Mouse (Mus musculus) heart, adult 11 months (tissue): ENCODE data around the gene Decr2.
"Not testable (repeated sequence)": the region's sequence is repeated elsewhere in the genome, so short reads cannot be mapped to it uniquely, and the experiment has no call there.

Experiments
- DNase-seq: peaks from one replicate; pipeline ENCODE4 v3.0.0; 2022

The Decr2 gene

DNA sequence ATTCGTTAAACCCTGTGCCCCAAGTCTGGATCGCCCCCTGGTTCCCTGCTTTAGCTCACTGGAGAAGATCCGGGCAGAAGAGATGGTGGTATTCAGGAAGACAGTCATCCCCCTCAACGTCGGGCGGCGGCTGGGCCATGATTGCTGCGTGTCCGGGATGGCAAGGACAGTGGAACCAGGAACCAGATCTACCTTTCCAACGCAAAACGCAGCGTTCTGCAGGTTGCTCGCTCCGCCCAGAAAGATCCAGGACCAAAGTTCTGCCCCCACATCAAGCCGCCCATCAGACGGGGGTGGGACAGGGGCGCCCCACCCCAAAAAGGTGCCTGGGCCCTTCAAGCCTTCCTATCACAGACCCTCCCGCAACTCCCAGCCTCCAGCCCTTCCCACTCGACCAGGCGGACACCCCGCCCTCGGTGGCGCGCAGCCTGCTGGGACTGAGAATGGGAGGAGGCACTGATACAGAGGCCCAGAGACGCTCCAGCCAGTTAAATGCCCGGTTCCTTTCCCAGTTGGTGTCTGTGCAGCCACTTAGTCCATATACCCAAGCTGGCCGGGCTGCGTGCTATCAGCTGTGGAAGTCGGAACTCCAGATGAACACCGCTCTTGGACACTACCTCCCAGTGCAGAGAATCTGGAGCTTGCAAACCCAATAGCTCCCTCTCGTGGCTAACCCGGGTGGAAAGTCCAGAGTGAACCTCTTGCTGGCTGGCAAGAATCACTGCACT lies at the start of gene Decr2:
Decr2 (minus strand) TSS at position 433 of the 728 bp plus-strand sequence.
- peak; percentile 99 for DNase-seq

DNA sequence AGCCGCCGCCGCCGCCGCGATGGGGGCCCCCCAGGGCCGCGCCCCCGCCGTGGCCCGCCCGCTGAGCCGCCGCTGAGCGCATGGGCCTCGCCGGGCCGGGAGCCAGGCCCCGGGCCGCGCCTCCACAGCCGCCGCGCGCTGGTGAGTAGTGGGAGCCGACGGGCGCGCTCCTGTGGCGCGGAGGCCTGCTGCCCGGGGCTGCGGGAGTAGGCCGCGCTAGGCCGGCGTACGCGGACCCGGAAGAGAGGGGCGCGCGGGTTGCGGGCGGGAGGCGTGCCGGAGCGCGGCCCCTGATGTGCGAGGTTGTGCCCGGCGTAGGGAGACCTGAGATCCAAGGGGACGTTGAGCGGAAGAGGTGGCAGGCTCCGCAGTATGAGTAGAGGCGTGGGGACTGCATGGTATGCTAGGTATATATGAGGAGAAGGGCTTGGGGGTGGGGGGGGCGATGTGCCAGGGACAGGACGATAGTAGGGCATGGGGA lies 48.8 kb upstream of the Decr2 start:
- no peak for DNase-seq

DNA sequence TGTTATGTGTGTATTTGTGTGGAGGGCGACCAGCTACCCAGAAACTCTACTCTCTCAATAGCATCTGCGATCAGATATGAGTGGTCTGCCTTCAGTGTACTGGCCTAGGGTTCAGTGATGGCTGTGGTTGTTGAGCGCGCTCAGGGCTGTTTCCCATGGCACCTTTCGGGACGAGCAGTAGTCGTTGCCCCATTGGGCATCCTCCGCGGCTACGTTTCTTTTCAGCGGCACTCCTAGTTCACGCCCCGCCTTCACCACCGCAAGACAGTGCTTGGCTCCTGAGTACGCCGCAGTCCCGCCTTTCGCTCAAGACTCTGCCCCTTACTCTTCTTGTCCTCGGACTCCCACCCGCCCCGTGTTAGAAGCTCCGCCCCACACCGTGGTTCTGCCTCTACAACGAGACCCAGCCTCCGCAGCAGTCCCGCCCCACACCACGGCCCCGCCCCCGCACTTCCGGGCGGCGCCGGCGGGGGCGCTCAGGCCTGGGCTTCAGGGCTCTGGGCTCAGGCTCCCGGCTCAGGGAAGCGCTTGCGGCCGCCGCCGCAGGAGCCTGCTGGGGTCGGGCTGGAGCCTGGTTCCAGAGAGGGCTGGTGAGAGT lies 48.2 kb upstream of the Decr2 start, which contains the start of gene Axin1:
Axin1 (plus strand) TSS at position 450 of the 598 bp plus-strand sequence.
- DNase-seq: peak; percentile 100

DNA sequence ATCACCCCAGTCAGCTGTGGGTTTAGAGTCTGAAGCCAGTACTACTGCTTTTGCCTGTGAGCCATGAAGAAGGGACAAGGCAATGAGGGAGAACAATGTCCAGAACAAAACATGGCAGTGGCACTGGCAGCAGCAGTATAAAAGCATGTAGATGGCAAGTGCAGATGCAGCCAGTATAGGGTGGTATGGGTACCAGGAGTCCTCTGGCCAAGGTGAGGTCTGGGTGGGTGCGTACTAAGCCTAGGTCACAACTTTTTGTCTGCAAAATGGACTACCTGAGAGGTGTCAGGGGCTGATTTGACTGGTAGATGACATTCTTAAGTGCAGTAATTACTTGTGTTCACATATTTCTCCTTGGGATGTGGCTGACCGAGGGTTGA lies 47.6 kb upstream of the Decr2 start:
- peak; percentile 91 for DNase-seq

DNA sequence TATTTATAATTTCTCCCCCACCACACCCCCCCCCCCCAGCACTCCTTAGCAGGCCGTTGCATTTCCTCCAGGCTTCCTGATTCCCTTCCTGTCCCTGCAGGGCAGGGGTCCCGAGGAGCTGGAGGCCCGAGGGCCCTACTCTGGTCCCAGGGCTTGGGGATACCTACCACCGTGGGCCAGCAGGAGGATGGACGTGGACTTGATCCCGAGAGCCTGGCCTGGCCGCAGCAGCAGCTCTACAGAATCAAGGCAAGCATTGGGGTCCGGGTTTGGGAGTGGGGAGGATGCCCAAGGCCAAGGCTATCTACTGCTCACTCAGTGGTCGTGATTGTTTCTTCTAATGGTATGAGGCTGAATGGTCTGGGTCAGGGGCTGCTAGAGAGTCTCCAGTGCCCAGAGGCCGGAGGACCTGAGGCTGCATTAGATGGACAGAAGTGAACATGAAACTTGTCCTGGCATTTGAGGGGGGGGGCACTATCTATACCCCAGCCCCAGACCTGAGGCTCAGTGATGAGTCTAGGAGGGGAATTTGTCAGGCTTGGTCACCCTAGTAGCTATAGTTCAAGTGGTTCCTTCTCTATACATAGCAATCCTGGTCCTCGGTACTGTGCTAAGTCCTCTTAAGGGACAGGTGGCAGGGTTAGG lies 47.1 kb upstream of the Decr2 start:
- peak; percentile 92 for DNase-seq

DNA sequence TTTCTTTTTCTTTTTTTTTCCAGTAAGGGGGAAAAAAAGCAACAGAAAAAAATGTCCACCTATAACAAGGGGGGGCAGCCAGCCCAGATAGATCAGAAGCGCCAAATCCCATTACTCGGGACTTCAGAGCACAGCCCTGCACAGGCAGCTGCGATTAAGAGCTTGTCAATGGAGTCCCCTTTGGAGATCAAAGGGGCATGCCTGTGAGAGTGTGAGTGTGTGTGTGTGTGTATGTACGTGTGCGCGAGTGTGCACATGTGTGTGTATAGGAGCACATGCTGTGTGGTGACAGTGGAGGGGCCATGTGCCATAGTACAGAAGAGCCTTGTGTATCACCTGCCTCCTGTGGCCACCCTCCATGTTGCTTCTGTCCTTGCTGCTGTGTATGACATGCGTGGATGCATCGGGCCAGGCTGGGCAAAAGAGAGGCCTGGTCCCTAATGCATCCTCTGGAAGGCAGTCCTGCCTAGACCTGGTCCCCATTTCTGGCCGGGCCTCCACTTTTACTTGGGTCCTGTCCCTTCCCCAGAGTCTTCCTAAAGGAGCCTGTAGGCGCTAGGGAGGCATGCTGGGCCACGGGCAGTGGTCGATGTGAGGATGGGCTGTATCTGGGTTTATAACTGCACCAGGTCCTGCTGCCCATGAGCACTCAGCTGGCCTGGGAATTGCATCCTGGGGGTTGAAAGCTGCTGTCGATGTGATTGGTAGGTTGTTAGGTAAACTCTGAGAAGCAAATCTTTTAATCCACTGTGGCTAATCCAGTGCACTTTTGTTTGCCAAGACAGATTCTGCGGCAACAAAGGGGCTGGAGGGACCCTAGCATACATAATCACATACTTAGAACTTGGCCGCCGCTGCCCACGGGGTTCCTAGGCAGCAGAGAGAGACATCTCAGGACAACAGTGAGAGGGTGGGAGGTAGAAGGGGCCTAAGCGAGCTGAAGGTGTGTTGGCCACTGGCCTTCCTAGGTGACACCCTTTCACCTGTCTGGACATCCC lies 42.0 kb upstream of the Decr2 start:
- DNase-seq: peak; percentile 86

DNA sequence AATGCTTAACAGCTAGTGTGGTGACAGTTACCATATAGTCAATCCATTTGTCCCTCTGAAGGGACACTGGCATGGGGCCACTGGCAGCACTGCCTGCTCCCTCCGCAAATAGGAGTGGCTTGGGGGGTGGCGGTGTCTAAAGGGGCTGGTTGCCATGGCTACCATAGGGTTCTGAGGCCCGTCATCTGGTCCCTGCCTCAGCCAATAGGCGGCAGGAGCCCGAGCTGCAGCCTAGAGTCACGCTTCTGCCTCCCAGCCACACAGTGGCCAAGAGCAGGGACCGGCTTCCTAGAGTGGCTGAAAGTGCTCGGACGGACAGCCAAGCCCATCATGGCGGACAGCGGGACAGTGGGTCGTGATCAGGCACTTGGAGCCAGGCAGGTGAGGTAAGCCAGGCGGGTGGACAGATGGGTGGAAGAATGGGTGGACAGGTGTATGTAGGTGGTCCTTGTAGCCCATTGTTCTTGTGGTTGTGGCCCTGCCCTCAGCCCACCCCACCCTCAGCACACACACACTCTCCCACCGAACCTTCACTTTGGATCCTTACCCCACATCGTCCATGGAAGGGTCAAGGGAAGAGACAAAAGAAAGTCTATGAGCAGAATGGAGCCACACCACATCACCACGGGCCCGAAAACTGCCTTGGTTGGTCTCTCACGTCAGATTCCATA lies 41.1 kb upstream of the Decr2 start:
- peak; percentile 88 for DNase-seq

DNA sequence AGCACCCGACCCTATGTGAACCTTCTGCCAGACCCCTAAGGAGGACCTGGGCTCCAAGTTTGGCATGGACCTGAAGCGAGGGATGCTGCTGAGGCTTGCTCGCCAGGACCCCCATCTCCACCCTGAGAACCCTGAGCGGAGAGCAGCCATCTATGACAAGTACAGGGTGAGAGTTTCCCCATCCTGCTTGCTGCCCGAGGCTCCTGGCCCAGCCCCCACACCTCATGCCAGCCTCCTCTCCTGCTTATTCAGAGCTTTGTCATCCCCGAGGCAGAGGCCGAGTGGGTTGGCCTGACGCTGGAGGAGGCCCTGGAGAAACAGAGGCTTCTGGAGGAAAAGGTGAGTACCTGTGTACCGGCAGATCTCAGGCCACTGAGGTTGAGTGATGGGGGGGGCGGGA lies 35.1 kb upstream of the Decr2 start:
- peak; percentile 86 for DNase-seq

DNA sequence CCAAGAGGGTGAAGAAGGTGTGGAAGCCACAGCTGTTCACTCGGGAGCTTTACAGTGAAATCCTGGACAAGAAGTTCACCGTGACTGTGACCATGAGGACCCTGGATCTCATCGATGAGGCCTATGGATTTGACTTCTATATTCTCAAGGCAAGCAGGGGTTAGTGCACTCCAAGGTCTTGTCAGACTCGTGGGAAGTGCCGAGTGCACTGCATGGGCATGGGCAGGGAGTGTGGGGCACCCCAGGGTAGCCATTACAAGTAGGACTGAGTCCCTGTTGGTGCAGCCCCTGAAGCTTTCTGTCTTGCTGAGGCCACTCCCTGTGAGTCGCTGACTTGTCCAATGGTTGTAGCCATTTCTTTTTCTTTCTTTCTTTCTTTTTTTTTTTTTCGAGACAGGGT lies 34.4 kb upstream of the Decr2 start:
- peak; percentile 87 for DNase-seq

DNA sequence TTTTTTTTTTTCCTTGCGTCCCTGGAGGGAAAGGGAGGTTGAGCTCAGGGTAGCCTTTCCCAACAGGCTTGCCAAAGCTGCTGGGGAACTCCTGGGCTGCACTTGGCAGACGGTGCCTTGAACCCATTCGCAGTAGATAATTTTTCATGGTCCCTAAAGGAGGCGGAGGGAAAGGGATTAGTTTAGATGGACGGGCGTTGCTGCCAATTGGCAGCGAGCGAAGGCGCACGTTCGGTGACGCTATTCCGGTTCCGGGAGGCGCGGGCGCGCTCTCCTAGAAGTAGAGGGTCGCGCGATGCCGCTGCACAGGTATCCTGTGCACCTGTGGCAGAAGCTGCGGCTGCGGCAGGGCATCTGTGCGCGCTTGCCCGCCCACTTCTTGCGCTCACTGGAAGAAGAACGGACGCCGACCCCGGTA lies 33.1 kb upstream of the Decr2 start, which contains the start of gene Mrpl28:
Mrpl28 (plus strand) TSS at position 234 of the 418 bp plus-strand sequence.
- DNase-seq: peak; percentile 99

DNA sequence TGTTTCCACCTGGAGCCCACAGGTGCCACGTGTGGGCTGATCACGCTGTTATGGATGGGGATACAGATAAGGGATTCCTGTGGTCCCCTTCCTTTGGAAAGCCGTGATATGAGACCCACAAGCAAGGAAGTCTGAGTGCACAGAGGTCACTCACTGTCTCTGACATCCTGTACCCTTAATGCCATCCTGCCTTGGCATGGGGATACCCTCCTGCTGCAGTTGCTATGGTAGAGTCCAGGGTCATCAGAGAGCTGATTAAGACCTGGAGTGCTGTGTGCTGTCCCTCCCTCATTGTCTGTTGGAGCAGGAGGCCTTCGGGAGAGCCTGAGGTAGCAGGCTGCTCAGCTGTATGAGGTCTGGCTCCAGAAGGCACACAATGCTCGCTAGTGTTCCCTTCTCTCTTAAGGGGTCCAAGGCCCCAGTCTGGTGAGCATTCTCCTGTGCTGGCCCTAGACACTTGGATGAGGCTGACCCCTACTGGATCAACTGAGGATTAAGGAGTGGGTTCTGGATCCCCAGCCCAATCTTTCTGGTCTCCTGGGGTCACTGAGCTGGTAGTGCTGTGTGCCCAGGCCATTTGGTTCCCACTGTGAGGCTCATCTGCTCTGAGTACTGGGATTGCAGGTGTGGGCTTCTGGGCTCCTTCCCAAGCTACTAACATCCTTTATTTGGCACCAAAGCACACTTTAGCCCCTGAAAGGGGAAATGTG lies 32.4 kb upstream of the Decr2 start:
- peak; percentile 91 for DNase-seq

DNA sequence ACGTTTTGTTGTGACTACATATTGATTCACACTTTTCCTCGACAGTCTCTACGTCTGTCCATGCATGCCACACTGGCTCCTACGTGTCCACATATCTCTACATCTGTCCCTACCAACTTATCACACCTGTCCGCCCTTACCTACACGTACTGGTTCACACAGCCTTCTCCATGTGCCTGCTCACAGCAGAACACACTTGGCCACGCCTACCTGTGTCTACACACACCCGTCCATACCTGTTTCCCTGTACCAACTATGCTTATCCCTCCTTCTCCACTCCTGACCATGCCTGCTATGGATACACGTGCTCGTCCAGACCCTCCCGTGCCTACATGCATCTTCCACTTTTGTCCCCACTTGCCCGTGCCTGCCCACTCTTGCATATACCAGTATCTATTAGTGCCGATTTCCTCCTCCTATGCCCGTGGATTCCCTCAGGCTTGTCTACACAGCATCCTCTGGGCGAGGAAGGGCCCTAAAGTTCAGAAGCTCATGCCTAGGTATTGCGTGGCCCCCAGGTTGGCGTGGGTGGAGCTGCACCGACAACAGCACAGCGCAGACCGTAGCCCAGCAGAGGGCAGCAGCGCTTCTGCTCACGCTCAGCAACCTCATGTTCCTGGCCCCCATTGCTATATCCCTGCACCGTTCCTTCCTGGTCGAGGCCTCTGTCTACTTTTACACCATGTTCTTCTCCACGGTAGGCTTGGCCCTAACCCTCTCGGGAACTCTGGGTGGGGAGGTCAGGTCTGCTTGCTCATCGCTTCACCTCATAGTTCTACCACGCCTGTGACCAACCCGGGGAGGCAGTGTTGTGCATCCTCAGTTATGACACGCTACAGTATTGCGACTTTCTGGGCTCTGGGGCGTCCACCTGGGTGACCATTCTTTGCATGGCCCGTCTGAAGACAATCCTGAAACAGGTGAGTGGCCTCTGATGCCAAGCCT lies 29.9 kb upstream of the Decr2 start:
- peak; percentile 91 for DNase-seq

DNA sequence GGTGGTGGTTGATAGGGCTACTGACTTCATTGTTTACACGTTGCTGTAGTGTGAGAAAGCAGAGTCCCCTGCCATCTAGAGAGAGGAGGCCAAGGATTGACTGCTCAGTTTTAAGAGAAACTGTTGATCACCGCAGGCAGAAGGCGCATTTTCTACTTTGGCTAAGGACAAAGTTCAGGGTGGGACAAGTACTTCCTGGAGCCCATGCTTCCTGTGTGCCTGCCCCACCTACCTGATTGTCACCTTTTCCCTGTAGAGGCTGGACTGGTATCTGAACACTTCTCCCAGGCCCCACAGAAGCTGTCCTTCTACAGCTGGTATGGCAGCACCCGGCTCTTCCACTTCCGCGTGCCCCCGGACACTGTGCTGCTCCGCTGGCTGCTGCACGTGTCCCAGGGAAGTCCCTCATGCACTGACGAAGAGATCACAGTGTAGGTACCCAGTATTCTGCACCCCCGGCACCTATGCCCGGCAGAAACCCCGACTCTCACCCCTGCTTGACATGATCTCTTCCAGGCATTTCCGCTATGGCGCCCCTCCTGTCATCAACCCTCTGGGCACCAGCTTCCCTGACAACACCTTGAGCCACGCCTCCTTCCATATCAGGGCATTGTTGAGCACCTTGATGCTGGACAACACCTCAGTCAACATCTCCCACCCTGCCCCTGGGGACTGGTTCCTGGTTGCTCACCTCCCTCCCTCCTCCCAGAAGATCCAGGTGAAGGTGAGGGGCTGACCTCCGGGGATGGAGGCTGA lies 26.5 kb upstream of the Decr2 start:
- no peak for DNase-seq

DNA sequence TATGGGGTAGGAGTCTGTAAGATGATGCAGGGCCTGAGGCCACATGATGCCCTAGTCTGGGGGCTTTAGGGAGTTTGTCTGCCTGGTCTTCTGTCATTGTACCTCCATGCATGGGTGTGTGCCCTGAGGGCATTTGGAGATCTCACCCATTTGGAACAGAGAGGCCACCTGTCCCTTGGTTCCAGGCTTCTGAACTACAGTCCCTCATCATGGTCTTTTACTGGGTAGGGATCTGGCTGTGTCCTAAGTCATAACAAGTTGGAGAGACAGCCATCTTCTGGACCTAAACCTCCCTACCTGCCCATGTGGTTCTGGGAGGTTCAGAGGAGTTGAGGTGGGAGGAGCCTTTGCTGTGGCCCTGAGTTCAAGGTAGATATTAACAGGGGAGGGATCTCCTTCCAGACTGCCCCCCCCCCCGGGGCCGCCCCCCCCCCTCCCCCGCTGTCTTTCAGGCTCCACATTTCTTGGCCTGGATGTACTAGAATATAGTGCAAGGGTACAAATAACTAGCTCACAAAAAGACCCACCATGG lies 25.9 kb upstream of the Decr2 start:
- DNase-seq: no peak

DNA sequence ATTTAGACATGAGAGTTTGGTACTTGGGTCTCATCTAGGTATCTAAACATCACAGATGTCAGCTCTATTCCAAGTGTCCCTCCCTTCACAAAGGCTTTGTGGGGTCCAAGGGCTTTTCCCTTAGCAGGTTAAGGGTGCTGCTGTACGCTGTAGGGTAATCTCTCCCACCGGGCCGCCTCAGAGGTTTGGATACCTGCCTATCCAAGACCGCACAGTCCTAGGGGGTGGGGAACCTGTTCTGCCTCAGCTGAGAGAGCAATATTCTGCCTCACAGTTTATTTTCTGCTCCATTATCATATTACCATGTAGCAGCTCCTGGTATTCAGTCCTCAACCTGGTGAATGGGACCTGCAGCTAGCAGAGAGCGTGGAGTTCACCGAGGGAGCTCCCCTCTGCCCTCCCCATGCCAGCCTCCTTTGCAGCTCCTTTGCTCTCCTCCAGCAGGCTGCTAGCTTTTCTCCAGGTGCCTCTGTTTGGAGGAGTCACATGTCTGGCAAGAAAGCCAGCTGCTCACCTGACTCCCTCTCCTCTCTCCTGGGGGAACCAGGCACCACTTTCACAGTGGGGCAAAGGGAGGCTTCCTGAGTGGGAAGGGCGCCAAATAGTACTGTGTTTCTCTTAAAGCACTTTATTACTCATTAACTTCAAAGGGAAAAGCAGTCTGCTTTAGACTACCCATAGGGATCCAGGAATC lies 25.2 kb upstream of the Decr2 start:
- peak; percentile 68 for DNase-seq

DNA sequence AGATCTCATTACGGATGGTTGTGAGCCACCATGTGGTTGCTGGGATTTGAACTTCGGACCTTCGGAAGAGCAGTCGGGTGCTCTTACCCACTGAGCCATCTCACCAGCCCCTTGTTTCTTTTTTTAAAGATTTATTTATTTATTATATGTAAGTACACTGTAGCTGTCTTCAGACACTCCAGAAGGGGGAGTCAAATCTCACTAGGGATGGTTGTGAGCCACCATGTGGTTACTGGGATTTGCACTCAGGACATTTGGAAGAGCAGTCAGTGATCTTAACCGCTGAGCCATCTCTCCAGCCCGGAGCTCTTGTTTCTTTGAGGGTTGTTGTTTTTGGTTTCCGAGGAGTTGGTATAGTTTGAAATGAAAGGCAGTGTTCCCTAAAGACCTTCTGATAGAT lies 24.3 kb upstream of the Decr2 start:
- not testable (repeated sequence) for DNase-seq

DNA sequence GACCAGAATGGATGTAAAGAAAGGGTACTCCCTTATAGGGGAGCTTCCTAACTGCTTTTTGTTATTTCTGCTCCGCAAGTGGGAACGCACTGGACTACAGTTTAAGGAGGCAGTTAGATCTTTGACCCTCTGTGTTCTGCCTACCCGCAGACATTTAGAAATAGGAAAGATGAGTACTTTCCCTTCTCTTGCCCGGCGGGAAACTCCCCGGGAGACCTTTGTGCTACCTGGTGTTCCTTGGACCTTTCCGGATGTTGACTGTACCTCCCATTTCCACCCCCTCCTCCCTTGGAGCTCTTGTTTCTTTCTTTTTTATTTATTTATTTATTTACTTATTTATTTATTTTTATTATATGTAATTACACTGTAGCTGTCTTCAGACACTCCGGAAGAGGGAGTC lies 23.9 kb upstream of the Decr2 start:
- no peak for DNase-seq

DNA sequence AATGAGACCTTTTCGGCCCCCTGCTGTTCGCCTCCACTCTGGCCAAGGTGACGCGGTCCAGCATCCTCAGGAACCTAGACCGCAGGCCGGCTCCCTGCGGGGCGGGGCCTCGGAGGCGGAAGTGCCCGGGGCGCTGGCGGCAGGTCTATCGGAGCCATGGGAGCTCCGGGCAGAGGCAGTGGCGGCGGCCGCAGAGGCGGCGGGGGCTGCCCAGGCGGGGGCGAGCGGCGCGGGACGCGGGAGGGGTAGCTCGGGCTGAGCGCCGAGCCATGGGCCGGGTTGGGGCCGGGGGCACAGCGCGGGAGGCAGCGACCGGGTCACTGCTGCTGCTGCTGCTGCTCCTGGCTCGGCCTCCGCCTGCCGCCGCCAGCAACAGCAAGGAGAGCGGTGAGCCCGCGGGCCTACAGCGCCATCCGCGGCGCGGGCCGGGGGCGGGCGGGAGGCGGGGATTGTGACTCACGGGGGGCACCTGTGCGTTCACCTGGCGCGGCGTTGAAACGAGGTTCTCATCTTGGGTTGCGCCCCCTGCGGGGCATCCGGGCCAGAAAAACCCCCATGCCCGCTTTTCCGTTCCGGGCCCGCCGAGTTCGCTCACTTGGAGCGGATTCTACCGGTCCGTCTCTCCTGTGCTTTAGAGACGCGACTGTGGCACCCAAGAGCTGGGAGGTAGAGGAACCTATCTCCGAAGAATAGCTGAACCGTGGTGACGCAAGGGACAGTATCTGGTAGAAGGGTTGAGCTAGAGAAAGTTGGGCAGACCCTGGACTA lies 23.2 kb upstream of the Decr2 start, which contains the start of gene Tmem8:
Tmem8 (plus strand) TSS at position 119 of the 768 bp plus-strand sequence.
- DNase-seq: peak; percentile 97
